Mouse (Mus musculus) R1 (cell line): ENCODE measurements at regions not wholly inside any gene's neighbourhood (a gene's known extent, or its start where the extent isn't known, plus 50 kb on each side); places are given as distances from the start of the nearest gene placed in this dataset.
A peak's percentile ranks its signal among the peaks of the same experiment; 100 is the strongest.

Experiments used
- DNase-seq: peaks from one replicate; pipeline ENCODE4 v3.0.0-alpha.2; 2018; ENCODE audit warnings: low read depth, low spot score

DNA sequence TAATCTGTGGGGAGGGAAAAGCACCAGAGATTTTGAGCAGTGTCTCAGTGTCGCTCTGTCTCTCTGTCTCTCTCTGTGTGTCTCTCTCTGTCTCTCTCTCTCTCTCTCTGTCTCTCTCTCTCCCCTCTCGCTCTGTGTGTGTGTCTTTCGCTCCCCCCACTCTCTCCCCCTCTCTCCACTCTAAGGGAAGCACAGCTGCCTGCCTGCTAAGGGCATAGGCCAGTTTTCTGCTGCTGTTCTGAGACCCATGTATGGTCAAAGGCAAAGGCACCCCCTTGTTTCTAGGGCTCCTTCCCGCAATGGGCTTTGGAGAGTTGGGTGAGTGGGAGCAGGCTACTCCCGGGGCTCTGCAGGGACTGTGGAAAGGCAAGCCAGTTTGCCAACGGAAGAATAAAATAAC lies 192.2 kb downstream of the Lmo4 start:
- DNase-seq: no peak

DNA sequence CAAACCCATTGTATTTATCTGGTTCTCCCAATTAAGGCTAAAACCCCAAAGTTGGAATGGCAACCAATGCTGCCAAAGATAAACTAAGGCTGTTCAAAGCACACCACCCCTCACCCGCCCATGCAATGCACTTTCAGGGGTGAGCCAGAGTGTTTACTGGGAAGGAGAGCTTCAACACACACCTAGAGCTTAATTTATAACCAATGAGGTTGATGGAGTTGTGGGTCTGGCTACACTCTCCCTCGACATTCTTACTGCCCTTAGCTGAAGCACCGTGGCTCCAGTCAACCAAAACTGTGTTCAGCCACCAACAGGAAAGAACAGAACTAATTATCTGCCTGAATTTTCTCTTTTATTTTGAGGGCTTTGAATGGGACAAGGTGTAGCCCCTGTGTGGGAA lies 192.8 kb downstream of the Lmo4 start:
- no peak for DNase-seq

DNA sequence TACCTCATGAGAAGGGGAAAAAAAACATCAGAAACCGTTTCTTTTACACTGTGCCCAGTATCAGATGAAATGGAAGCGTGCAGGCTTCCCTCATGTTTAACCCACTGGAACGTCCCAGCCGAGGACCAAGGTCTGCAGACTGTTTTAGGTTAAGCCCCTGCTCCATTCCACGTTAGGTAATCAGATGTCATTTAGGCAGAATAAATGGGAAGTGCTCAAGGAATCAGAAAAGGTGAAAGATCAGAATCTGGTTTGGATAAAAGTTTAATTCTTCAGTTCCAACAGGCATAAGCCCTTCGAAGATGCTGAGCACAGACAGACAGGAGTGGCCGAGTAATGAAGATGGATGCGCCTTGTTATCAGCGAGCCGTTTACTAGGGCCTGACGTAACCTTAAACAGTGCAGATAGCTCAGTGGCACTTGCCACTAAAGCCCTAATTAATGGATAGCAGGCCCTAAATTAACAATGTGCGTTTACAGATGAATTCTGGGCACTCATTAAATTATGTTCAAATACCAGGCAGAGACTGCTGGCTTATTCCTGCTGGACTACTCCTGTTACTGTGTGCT lies 193.5 kb downstream of the Lmo4 start:
- no peak for DNase-seq

- no peak for DNase-seq
Observed at GRCm38 (mm10) chr3:144010558-144010957, 194.5 kb downstream of the Lmo4 start.

- no peak for DNase-seq
Observed at GRCm38 (mm10) chr3:144007111-144007619, 197.9 kb downstream of the Lmo4 start.

GRCm38 (mm10) chr3:143997909-143998308 lies 207.1 kb downstream of the Lmo4 start:
- DNase-seq: no peak

DNA sequence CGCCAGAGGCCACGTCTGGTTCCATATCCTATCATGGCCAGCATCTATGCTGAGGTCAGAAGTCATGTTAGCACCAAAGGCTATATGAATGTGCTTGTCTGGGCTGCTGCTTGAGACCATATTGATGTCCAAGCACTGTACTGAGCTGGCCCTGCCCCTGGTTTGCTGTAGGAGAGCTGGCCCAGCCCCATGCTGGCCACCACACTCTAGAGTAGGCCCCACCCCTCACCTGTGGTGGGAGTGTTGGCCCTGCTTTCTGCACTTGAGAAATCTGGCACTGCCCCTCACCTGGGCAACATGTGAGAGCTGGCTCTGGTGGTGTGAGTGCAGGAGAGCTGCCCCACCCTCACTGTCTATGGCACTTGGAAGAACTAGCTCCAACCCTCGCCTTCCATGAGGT lies 210.0 kb downstream of the Lmo4 start:
- DNase-seq: no peak

GRCm38 (mm10) chr3:143988991-143989390 lies 216.0 kb downstream of the Lmo4 start:
- no peak for DNase-seq

DNA sequence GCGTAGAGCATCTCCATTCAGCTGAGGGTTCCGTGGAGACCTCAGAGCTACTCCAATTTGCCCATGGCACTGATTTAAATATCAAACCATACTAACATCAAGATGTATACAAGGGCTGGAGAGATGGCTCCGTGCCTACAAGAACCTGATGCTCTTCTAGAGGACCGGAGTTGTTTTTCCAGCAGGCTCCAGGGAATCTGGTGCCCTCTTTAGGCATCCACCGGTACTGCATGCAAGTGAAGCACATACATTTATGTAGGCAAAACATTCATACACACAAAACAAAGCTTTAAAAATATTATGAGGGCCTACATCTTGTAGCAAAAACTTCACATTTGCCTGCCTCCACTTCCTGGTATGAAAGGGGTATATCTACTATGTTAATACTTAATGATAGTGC lies 217.0 kb downstream of the Lmo4 start:
- peak; percentile 56 for DNase-seq

DNA sequence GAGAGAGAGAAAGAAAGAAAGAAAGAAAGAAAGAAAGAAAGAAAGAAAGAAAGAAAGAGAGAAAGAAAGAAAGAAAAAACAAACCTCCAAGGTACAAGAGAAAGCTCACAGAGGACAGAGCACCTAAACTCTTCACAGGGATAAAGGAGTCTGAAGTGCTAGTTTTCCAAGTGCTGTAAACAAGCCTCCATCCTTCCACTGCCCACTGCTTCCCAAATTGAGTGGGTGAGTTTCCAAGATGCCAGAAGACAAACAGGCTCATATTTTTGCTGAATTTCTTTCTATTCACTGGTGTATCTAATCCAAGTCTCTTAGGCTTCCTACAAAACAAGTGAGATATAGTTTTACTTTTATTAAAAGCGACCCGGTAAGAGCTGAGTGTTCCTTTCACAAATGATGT lies 218.2 kb downstream of the Lmo4 start:
- DNase-seq: no peak

GRCm38 (mm10) chr3:143986200-143986506 lies 218.9 kb downstream of the Lmo4 start:
- DNase-seq: no peak

- no peak for DNase-seq
Observed at GRCm38 (mm10) chr3:143985349-143986199, 219.4 kb downstream of the Lmo4 start.

DNA sequence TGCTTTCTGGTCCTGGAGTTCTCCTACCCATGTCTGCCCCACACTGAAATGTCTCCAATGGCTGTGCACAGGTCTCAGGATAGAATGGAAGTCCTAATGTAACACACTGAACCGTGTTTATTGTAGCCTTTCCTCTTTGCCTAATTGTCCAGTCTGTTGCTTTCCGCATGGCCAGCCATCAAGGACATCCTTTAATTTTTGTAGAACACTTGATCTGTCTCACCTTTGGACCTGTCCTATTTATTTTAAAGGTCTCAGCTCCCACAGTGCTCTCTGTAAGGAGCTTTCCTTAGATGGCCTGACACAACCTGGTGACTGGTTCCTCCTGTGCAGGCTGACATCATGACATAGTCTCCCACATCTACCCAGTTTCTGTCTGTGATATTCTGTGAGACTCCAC lies 226.3 kb downstream of the Lmo4 start:
- DNase-seq: no peak

GRCm38 (mm10) chr3:143977886-143978447 lies 227.1 kb downstream of the Lmo4 start:
- no peak for DNase-seq

DNA sequence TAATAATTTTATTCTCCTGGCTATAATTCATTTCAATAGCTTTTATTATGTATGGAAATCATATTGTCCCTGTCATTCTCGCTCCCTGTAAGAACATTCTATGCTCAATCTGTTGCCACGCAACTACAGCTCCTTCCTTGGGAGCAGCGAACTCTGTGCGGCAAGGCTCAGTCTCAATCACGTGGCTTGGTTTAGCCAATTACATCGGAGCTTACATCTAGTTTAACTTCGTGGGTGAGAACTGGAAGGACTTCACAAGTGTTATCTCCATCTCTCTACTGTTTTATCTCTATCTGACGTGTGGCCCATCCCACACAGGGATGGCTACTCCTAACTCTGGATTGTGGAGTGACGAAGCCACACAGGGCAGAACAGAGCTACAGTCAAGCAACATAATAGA lies 231.4 kb downstream of the Lmo4 start:
- DNase-seq: peak; percentile 22

GRCm38 (mm10) chr3:143972351-143972750 lies 232.7 kb downstream of the Lmo4 start:
- DNase-seq: no peak

- no peak for DNase-seq
Observed at GRCm38 (mm10) chr3:143970771-143971170, 234.2 kb downstream of the Lmo4 start.

- DNase-seq: no peak
Observed at GRCm38 (mm10) chr3:143955508-143955907, 249.5 kb downstream of the Lmo4 start.

GRCm38 (mm10) chr3:143954822-143955221 lies 250.2 kb downstream of the Lmo4 start:
- no peak for DNase-seq

DNA sequence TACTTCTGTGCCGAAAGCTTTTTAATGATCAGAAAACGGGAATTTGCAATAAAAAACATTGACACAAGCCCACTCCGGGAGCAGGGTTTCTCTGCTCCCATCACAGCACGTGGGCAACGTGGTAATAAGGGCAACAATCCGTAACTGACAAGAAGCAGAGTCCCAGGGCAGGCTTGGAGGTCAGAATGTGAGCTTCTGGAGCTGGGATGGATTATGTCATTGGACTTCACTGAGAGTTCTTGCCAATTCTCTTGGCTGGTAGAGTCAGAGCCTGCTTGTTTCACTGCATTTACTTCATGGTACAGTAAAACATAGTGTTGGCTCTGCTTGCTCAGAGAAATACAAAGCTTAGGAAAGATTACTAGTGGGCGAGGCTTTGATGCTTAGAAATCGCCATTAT lies 252.7 kb downstream of the Lmo4 start:
- DNase-seq: no peak

GRCm38 (mm10) chr3:143949656-143950055 lies 255.4 kb downstream of the Lmo4 start:
- DNase-seq: no peak

DNA sequence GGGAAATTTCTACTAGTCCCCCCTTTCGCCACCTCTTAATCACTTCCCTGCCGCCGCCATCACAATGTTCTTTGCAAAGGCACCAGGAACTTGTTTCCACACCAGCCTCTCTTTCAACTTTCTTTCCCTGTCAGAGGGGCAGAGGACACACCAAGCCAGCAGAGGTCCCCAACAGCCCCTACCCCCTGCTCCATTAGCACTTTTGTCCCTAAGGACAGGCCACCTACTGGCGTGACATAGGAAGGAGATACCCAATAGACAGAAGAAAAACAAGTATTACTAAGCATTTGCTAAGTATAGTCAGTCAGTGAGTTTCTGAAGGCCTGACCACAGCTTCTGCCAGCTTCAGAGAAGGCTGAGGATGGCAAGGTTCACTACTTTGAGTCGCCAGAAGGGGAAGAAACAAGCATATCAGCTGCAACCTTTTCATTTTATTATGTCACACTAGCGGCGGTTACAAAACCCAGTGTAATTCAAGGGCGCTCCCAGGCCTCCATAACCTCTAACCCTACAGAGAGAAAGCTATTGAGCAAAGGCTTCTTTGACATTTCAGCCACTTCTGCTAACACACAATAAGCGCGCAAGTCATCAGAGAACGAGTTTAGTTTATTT lies 255.9 kb downstream of the Lmo4 start:
- no peak for DNase-seq

GRCm38 (mm10) chr3:143947938-143948267 lies 257.1 kb downstream of the Lmo4 start:
- no peak for DNase-seq
